Mouse (Mus musculus): ENCODE results near the gene Map3k15.

DNA sequence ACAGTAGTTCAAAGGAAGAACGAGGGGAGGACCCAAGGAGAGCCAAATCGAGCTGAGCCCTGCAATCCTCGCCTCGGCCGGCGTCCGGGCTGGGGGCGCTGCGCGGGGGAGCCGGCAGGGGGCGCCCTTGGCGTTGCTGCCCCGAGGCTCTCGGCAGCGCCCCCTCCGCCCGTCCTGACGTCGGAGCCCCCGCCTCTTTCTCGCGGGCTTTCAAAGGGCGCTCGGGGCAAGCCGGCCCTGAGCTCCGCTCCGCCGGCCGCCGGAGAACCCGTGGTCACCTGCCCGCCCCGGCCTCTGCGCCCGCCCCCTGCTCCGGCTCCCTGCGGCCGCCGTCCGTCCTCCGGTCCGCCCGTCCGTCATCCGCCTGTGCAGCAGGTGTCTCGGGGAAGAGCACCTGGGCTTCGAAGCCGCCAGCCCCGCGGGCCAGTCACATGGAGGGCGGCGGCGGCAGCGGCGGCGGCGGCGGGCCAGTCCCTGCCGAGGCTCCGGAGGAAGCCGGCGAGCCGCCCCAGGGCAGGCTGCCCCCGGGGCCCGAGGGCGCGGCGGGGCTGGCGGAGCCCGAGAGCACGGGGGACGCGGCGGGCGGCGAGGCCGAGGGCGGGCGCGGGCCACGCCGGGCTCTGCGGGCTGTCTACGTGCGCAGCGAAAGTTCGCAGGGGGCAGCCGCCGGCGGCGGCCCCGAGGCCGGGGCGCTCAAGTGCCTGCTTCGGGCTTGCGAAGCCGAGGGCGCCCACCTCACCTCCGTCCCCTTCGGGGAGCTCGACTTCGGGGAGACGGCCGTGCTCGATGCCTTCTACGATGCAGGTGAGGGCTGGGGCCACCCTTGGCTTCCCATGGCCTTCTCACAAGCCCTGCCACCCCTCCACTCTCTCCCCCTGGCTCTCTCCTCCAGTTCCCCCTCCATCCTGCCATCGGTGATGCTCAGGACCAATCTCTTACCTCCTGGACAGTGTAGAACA lies at the start of gene Map3k15:
- peak; percentile 78 for TF ChIP-seq CTCF (IDR thresholded peaks at IDR 0.05; ENCODE audit: insufficient read depth, low read depth, low read length)
- no peak for TF ChIP-seq POLR2A (IDR thresholded peaks at IDR 0.05; ENCODE audit: insufficient read depth, low read depth, low read length)
